Mouse (Mus musculus): ENCODE data around the gene Maml3.

Maml3 gene

GRCm38 (mm10) chr3:51860458-51860857 lies 244.4 kb downstream of the Maml3 start:
- no peak for DNase-seq

GRCm38 (mm10) chr3:51859208-51859607 lies 245.7 kb downstream of the Maml3 start:
- no peak for DNase-seq

GRCm38 (mm10) chr3:51854152-51854551 lies 250.7 kb downstream of the Maml3 start:
- no peak for DNase-seq

- DNase-seq, result no peak
These were observed 251.3 kb downstream of the Maml3 start for GRCm38 (mm10) chr3:51853610-51854009.

GRCm38 (mm10) chr3:51852692-51853091 lies 252.2 kb downstream of the Maml3 start:
- DNase-seq, result no peak

- DNase-seq, result no peak
These were observed 253.3 kb downstream of the Maml3 start for GRCm38 (mm10) chr3:51851596-51851995.

GRCm38 (mm10) chr3:51849462-51849861 lies 255.4 kb downstream of the Maml3 start:
- no peak for DNase-seq

- no peak for DNase-seq
These were observed 257.6 kb downstream of the Maml3 start for GRCm38 (mm10) chr3:51847262-51847661.

- no peak for DNase-seq
These were observed 260.6 kb downstream of the Maml3 start for GRCm38 (mm10) chr3:51844255-51844654.

GRCm38 (mm10) chr3:51842140-51842539 lies 262.7 kb downstream of the Maml3 start:
- DNase-seq, result no peak

GRCm38 (mm10) chr3:51841598-51841997 lies 263.3 kb downstream of the Maml3 start:
- no peak for DNase-seq

- no peak for DNase-seq
These were observed 263.7 kb downstream of the Maml3 start for GRCm38 (mm10) chr3:51841177-51841576.

- no peak for DNase-seq
These were observed 264.6 kb downstream of the Maml3 start for GRCm38 (mm10) chr3:51840095-51840805.

GRCm38 (mm10) chr3:51839353-51839715 lies 265.5 kb downstream of the Maml3 start:
- no peak for DNase-seq

- DNase-seq, result no peak
These were observed 266.1 kb downstream of the Maml3 start for GRCm38 (mm10) chr3:51838696-51839352.

GRCm38 (mm10) chr3:51832985-51833384 lies 271.9 kb downstream of the Maml3 start:
- DNase-seq, result no peak

- DNase-seq, result no peak
These were observed 274.0 kb downstream of the Maml3 start for GRCm38 (mm10) chr3:51830821-51831429.

GRCm38 (mm10) chr3:51825530-51825929 lies 279.3 kb downstream of the Maml3 start:
- no peak for DNase-seq

- no peak for DNase-seq
These were observed 280.4 kb downstream of the Maml3 start for GRCm38 (mm10) chr3:51824506-51824905.

- no peak for DNase-seq
These were observed 283.3 kb downstream of the Maml3 start for GRCm38 (mm10) chr3:51821551-51821950.

GRCm38 (mm10) chr3:51819109-51819508 lies 285.8 kb downstream of the Maml3 start:
- DNase-seq, result no peak

- no peak for DNase-seq
These were observed 287.0 kb downstream of the Maml3 start for GRCm38 (mm10) chr3:51817919-51818318.

- DNase-seq, result no peak
These were observed 287.5 kb downstream of the Maml3 start for GRCm38 (mm10) chr3:51817329-51817728.

All from spleen, adult 18-20 months (tissue).